Comparison of ENCODE assay signal across 21 mouse cellular contexts in the genomic region with DNA sequence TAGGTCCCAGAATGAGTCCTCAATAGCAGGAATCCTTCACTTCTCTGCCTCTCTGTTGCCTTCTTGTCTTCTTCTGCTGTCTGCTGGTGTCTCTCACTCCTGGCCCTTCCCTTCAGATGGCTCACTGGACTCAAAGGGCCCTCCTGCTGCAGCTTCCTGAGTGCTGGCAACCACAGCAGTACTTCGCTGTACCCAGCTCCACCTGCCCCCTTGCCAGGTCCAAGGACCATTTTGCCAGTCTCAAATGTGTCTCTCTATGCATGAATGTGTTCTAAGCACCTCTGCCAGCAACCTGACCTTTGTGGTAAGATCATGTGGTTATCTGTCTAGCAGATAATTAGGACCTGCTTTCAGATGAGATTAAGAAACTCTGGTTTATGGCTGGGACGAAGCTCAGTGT. TPM values are rescaled to one million over a fixed set of nuclear protein-coding genes. Genes with fewer than 3 reads are reported as not detected.
DNase-seq lines count a peak whose midpoint lies in the region; ATAC-seq and TF ChIP-seq lines count a peak whose summit lies in the region.
"Had no signal": no experiment of that assay in that cellular context is flagged by ENCODE, and none has a peak within 500 bp of the region (broad histone marks: within the 10 kb centered on the region; RNA-seq: fewer than 3 reads in every experiment).

No protein-coding gene starts in this region.

- H3K9me3 ChIP-seq in heart, embryonic 11.5 days (replicated peaks; ENCODE audit: control insufficient read depth, low read length): no peaks in the 10 kb centered on the region
- H3K9me3 ChIP-seq: embryonic facial prominence, embryonic 15.5 days; forebrain, embryonic 10.5 days; heart, embryonic 13.5 days had no signal

- H3K36me3 ChIP-seq in heart, embryonic 11.5 days (ENCODE audit: control insufficient read depth, insufficient read depth, low read length): no peaks in the 10 kb centered on the region; the same call in 1 of the 2 replicates
- H3K36me3 ChIP-seq: embryonic facial prominence, embryonic 15.5 days had no signal

- H3K4me1 ChIP-seq in cerebellum, adult 2 months (ENCODE audit: control insufficient read depth, insufficient read depth, low read length): peaks cover 41% of the 10 kb centered on the region
- H3K4me1 ChIP-seq in heart, embryonic 11.5 days (ENCODE audit: control insufficient read depth, insufficient read depth, low read length): peaks cover 34% of the 10 kb centered on the region

- no peak overlapping the region for H3K4me2 ChIP-seq in heart, embryonic 11.5 days
- H3K4me2 ChIP-seq: embryonic facial prominence, embryonic 15.5 days; heart, embryonic 13.5 days had no signal

- TF ChIP-seq CTCF in gastrocnemius, adult 2 months (IDR thresholded peaks at IDR 0.05): no peak
- TF ChIP-seq CTCF in cerebellum, adult 2 months (IDR thresholded peaks at IDR 0.05; ENCODE audit: borderline replicate concordance, insufficient read depth, low read depth, low read length): no peak

- DNase-seq in gastrocnemius, adult 2 months: peak; percentile 41
- no peak for DNase-seq in gastrocnemius, postnatal 10 days
- DNase-seq in cerebellum, adult 2 months: peak; percentile 72 to 90
- no peak for DNase-seq in urinary bladder, postnatal 14 days (ENCODE audit: low spot score)
- DNase-seq: adrenal gland, postnatal 25 days; embryo, embryonic 11 days; gastrocnemius, postnatal 36 days; heart, postnatal 4 days; liver; lung, adult 18-20 months; lung, postnatal 36 days; right cerebral cortex, adult 18-20 months had no signal

- intact Hi-C loops in gastrocnemius, adult 2 months (cut with DNase I): no loop called here

- H3K27me3 ChIP-seq in cerebellum, adult 2 months (ENCODE audit: control insufficient read depth, insufficient read depth, low read length): no peaks in the 10 kb centered on the region
- H3K27me3 ChIP-seq in heart, embryonic 11.5 days (ENCODE audit: control insufficient read depth, insufficient read depth, low read length): no peaks in the 10 kb centered on the region
- H3K27me3 ChIP-seq: CH12.LX; embryonic facial prominence, embryonic 15.5 days; heart, embryonic 13.5 days had no signal

- no peak overlapping the region for H3K4me3 ChIP-seq in gastrocnemius, adult 2 months
- H3K4me3 ChIP-seq in cerebellum, adult 2 months (replicated peaks; ENCODE audit: insufficient read depth, low read depth, low read length): no peak overlapping the region
- H3K4me3 ChIP-seq in heart, embryonic 11.5 days (ENCODE audit: low read depth, low read length): no peak overlapping the region
- H3K4me3 ChIP-seq: embryonic facial prominence, embryonic 15.5 days; forebrain, embryonic 10.5 days; heart, embryonic 13.5 days had no signal

- TF ChIP-seq POLR2A in cerebellum, adult 2 months (IDR thresholded peaks at IDR 0.05; ENCODE audit: borderline replicate concordance, insufficient read depth, low read length): no peak

- H3K27ac ChIP-seq in gastrocnemius, adult 2 months: peak overlapping the region; percentile 35
- H3K27ac ChIP-seq in cerebellum, adult 2 months (ENCODE audit: insufficient read depth, low read length): peak overlapping the region; percentile 52; the same call in 1 of the 2 replicates
- no peak overlapping the region for H3K27ac ChIP-seq in heart, embryonic 11.5 days (ENCODE audit: low read depth, low read length)
- H3K27ac ChIP-seq: embryonic facial prominence, embryonic 15.5 days; forebrain, embryonic 10.5 days; heart, embryonic 13.5 days had no signal

- ATAC-seq in CD4-positive, CD25-positive, alpha-beta regulatory T cell, adult 4 months: peak; percentile 47
- ATAC-seq in inflammation-experienced regulatory T-cells, adult 6 months: peak; percentile 28
- no peak for ATAC-seq in granulocyte monocyte progenitor cell, adult 5-6 weeks (replicated peaks; ENCODE audit: poor library complexity, severe bottlenecking)
- ATAC-seq in heart, embryonic 11.5 days (replicated peaks; ENCODE audit: insufficient number of reproducible peaks, low FRiP score, low TSS enrichment): no peak
- ATAC-seq: hindbrain, embryonic 16.5 days had no signal

- H3K9ac ChIP-seq in heart, embryonic 11.5 days (ENCODE audit: low read depth, low read length): no peak overlapping the region
- H3K9ac ChIP-seq: embryonic facial prominence, embryonic 15.5 days; heart, embryonic 13.5 days had no signal

- WGBS in cerebellum, adult 2 months: 8% methylated on average over 2 of the region's 2 CpGs
- 80% methylated on average over 2 of the region's 2 CpGs for WGBS in heart, embryonic 11.5 days (ENCODE audit: insufficient replicate concordance)

RNA-seq across cellular contexts. Expression of a gene that starts 8.2 kb away (rescaled TPM):
- 10 to 100 TPM; 16.6 to 18.2 TPM for total RNA-seq in gastrocnemius, adult 2 months (2021)
- 10 to 100 TPM; 15.4 to 21.7 TPM for total RNA-seq in gastrocnemius, postnatal 10 days (2021)
- 10 to 100 TPM; 10.8 to 11.9 TPM for polyA plus RNA-seq in CD4-positive, CD25-positive, alpha-beta regulatory T cell, adult 4 months (2017; shearing (Covaris generic))
- polyA plus RNA-seq in cerebellum, adult 2 months (2012; rRNA removed): 20.2 and 20.5 TPM in 2 replicates
- 10 to 100 TPM in 2 of 3 experiments, 1 to 10 TPM in 1; 8.7 to 11.9 (median 10.4) TPM for polyA plus RNA-seq in inflammation-experienced regulatory T-cells, adult 6 months (2017; shearing (Covaris generic))
- total RNA-seq in granulocyte monocyte progenitor cell, adult 5-6 weeks (2014; fragmentation: Nextera tagmentation): 19.3 and 26.1 TPM in 2 replicates
- 18.1 and 19.1 TPM in 2 replicates for total RNA-seq in granulocyte monocyte progenitor cell, adult 5-6 weeks (2017)
- polyA plus RNA-seq in heart, embryonic 11.5 days (2014; fragmentation: Nextera tagmentation; extraction: Ambion mirVana): 7.2 and 9.6 TPM in 2 replicates

Comparison
In these comparisons a context has a peak if more than half of its experiments do, and no peak if none do; other contexts are left out.
1. DNase-seq: peak in gastrocnemius, adult 2 months (single experiment) and cerebellum, adult 2 months (2 of 2); none in gastrocnemius, postnatal 10 days (single experiment) and urinary bladder, postnatal 14 days (single experiment).
2. ATAC-seq: peak in CD4-positive, CD25-positive, alpha-beta regulatory T cell, adult 4 months (single experiment) and inflammation-experienced regulatory T-cells, adult 6 months (single experiment); none in granulocyte monocyte progenitor cell, adult 5-6 weeks (single experiment) and heart, embryonic 11.5 days (single experiment).